Mouse (Mus musculus): ENCODE measurements around the gene Mvb12b. TPM values are rescaled to one million over a fixed set of nuclear protein-coding genes. Genes with fewer than 3 reads are reported as not detected.
A peak's percentile ranks its signal among the peaks of the same experiment; 100 is the strongest.

The Mvb12b gene
- polyA plus RNA-seq, 1 experiment from 2014 or later = 78.1 TPM

GRCm38 (mm10) chr2:33801336-33801735 is 86.4 kb downstream of the Mvb12b start:
- no peaks in the 10 kb centered on the region for H3K9me3 ChIP-seq (ENCODE audit: control insufficient read depth, low read length)
- H3K4me1 ChIP-seq (replicated peaks; ENCODE audit: control insufficient read depth, insufficient read depth, low read length) = peaks cover 12% of the 10 kb centered on the region
- no peak overlapping the region for H3K4me2 ChIP-seq (ENCODE audit: low read length)
- peaks cover 5% of the 10 kb centered on the region; the same call in 1 of the 2 replicates for H3K36me3 ChIP-seq (ENCODE audit: control insufficient read depth, insufficient read depth)
- H3K4me3 ChIP-seq (replicated peaks; ENCODE audit: low read length) = no peak overlapping the region
- no peaks in the 10 kb centered on the region for H3K27me3 ChIP-seq (replicated peaks; ENCODE audit: control insufficient read depth, insufficient read depth, low read length)
- WGBS = 86% methylated on average over 8 of the region's 8 CpGs
- no peak overlapping the region for H3K9ac ChIP-seq (replicated peaks; ENCODE audit: low read depth, low read length)
- no peak overlapping the region for H3K27ac ChIP-seq (ENCODE audit: low read length)
- no peak for ATAC-seq

GRCm38 (mm10) chr2:33800221-33800620 is 87.5 kb downstream of the Mvb12b start:
- 89% methylated on average over 6 of the region's 6 CpGs for WGBS
- H3K4me1 ChIP-seq (replicated peaks; ENCODE audit: control insufficient read depth, insufficient read depth, low read length) = peaks cover 23% of the 10 kb centered on the region
- no peak overlapping the region for H3K9ac ChIP-seq (replicated peaks; ENCODE audit: low read depth, low read length)

GRCm38 (mm10) chr2:33795716-33796472 is 91.9 kb downstream of the Mvb12b start:
- Histone ChIP-seq H3K4me2 (ENCODE audit: low read length) (no peak overlapping the region), H3K27ac (ENCODE audit: low read length) (peak overlapping the region; percentile 82), H3K4me3 (replicated peaks; ENCODE audit: low read length) (no peak overlapping the region), H3K4me1 (replicated peaks; ENCODE audit: control insufficient read depth, insufficient read depth, low read length) (peaks cover 48% of the 10 kb centered on the region), H3K9ac (replicated peaks; ENCODE audit: low read depth, low read length) (peak overlapping the region; percentile 24), H3K9me3 (ENCODE audit: control insufficient read depth, low read length) (no peaks in the 10 kb centered on the region), H3K27me3 (replicated peaks; ENCODE audit: control insufficient read depth, insufficient read depth, low read length) (no peaks in the 10 kb centered on the region), H3K36me3 (ENCODE audit: control insufficient read depth, insufficient read depth) (0 out of 2 replicates have a peak, but pooled peaks cover 2% of the 10 kb centered on the region)
- WGBS = 26% methylated on average over 15 of the region's 15 CpGs
- peak; percentile 14 for ATAC-seq

More at GRCm38 (mm10) chr2:33800221-33800620, 87.5 kb downstream of the Mvb12b start:
- no peak overlapping the region for H3K4me2 ChIP-seq (ENCODE audit: low read length)
- no peaks in the 10 kb centered on the region for H3K9me3 ChIP-seq (ENCODE audit: control insufficient read depth, low read length)
- peaks cover 5% of the 10 kb centered on the region; the same call in 1 of the 2 replicates for H3K36me3 ChIP-seq (ENCODE audit: control insufficient read depth, insufficient read depth)
- H3K4me3 ChIP-seq (replicated peaks; ENCODE audit: low read length) = no peak overlapping the region
- no peak for ATAC-seq
- H3K27me3 ChIP-seq (replicated peaks; ENCODE audit: control insufficient read depth, insufficient read depth, low read length) = no peaks in the 10 kb centered on the region
- no peak overlapping the region for H3K27ac ChIP-seq (ENCODE audit: low read length)

- Histone ChIP-seq H3K9me3 (ENCODE audit: control insufficient read depth, low read length) (no peaks in the 10 kb centered on the region), H3K27me3 (replicated peaks; ENCODE audit: control insufficient read depth, insufficient read depth, low read length) (no peaks in the 10 kb centered on the region), H3K9ac (replicated peaks; ENCODE audit: low read depth, low read length) (peak overlapping the region; percentile 24; the same call in 1 of the 2 replicates), H3K4me1 (replicated peaks; ENCODE audit: control insufficient read depth, insufficient read depth, low read length) (peaks cover 50% of the 10 kb centered on the region), H3K4me2 (ENCODE audit: low read length) (0 out of 2 replicates have a peak overlapping the region, but pooled peaks have one; percentile 14), H3K4me3 (replicated peaks; ENCODE audit: low read length) (no peak overlapping the region), H3K27ac (ENCODE audit: low read length) (peak overlapping the region; percentile 82), H3K36me3 (ENCODE audit: control insufficient read depth, insufficient read depth) (no peaks in the 10 kb centered on the region)
- ATAC-seq = peak; percentile 23
- WGBS = 71% methylated on average over 7 of the region's 7 CpGs
Observed at GRCm38 (mm10) chr2:33795001-33795580, 92.7 kb downstream of the Mvb12b start.

- Histone ChIP-seq H3K4me2 (ENCODE audit: low read length) (no peak overlapping the region), H3K9ac (replicated peaks; ENCODE audit: low read depth, low read length) (no peak overlapping the region; the same call in 1 of the 2 replicates), H3K4me3 (replicated peaks; ENCODE audit: low read length) (no peak overlapping the region), H3K27ac (ENCODE audit: low read length) (peak overlapping the region; percentile 82), H3K4me1 (replicated peaks; ENCODE audit: control insufficient read depth, insufficient read depth, low read length) (peaks cover 55% of the 10 kb centered on the region), H3K27me3 (replicated peaks; ENCODE audit: control insufficient read depth, insufficient read depth, low read length) (no peaks in the 10 kb centered on the region), H3K36me3 (ENCODE audit: control insufficient read depth, insufficient read depth) (no peaks in the 10 kb centered on the region), H3K9me3 (ENCODE audit: control insufficient read depth, low read length) (no peaks in the 10 kb centered on the region)
- WGBS = 40% methylated on average over 9 of the region's 9 CpGs
- peak; percentile 54 for ATAC-seq
Observed at GRCm38 (mm10) chr2:33794483-33794882, 93.3 kb downstream of the Mvb12b start.

GRCm38 (mm10) chr2:33790301-33790700 is 97.4 kb downstream of the Mvb12b start:
- no peak overlapping the region for H3K4me3 ChIP-seq (replicated peaks; ENCODE audit: low read length)
- H3K4me1 ChIP-seq (replicated peaks; ENCODE audit: control insufficient read depth, insufficient read depth, low read length) = peaks cover 65% of the 10 kb centered on the region
- H3K27me3 ChIP-seq (replicated peaks; ENCODE audit: control insufficient read depth, insufficient read depth, low read length) = no peaks in the 10 kb centered on the region
- H3K9me3 ChIP-seq (ENCODE audit: control insufficient read depth, low read length) = no peaks in the 10 kb centered on the region
- no peak for ATAC-seq
- no peak overlapping the region for H3K4me2 ChIP-seq (ENCODE audit: low read length)
- no peaks in the 10 kb centered on the region for H3K36me3 ChIP-seq (ENCODE audit: control insufficient read depth, insufficient read depth)
- no peak overlapping the region for H3K9ac ChIP-seq (replicated peaks; ENCODE audit: low read depth, low read length)
- WGBS = 25% methylated on average over 5 of the region's 5 CpGs
- peak overlapping the region; percentile 83 for H3K27ac ChIP-seq (ENCODE audit: low read length)

- no peak overlapping the region for H3K9ac ChIP-seq (replicated peaks; ENCODE audit: low read depth, low read length)
- peaks cover 63% of the 10 kb centered on the region for H3K4me1 ChIP-seq (replicated peaks; ENCODE audit: control insufficient read depth, insufficient read depth, low read length)
- H3K4me3 ChIP-seq (replicated peaks; ENCODE audit: low read length) = no peak overlapping the region
- no peaks in the 10 kb centered on the region for H3K27me3 ChIP-seq (replicated peaks; ENCODE audit: control insufficient read depth, insufficient read depth, low read length)
- no peak overlapping the region for H3K4me2 ChIP-seq (ENCODE audit: low read length)
- ATAC-seq = no peak
- H3K27ac ChIP-seq (ENCODE audit: low read length) = peak overlapping the region; percentile 83
- WGBS = 22% methylated on average over 9 of the region's 9 CpGs
- no peaks in the 10 kb centered on the region for H3K9me3 ChIP-seq (ENCODE audit: control insufficient read depth, low read length)
- H3K36me3 ChIP-seq (ENCODE audit: control insufficient read depth, insufficient read depth) = no peaks in the 10 kb centered on the region
Observed at GRCm38 (mm10) chr2:33789732-33790131, 98.0 kb downstream of the Mvb12b start.

GRCm38 (mm10) chr2:33789279-33789678 is 98.5 kb downstream of the Mvb12b start:
- peak; percentile 73 for ATAC-seq

GRCm38 (mm10) chr2:33788851-33789250 is 98.9 kb downstream of the Mvb12b start:
- peak; percentile 57 for ATAC-seq

More at GRCm38 (mm10) chr2:33789279-33789678, 98.5 kb downstream of the Mvb12b start:
- H3K4me1 ChIP-seq (replicated peaks; ENCODE audit: control insufficient read depth, insufficient read depth, low read length) = peaks cover 61% of the 10 kb centered on the region
- H3K9me3 ChIP-seq (ENCODE audit: control insufficient read depth, low read length) = no peaks in the 10 kb centered on the region
- no peak overlapping the region for H3K9ac ChIP-seq (replicated peaks; ENCODE audit: low read depth, low read length)
- H3K4me3 ChIP-seq (replicated peaks; ENCODE audit: low read length) = no peak overlapping the region
- no peaks in the 10 kb centered on the region for H3K27me3 ChIP-seq (replicated peaks; ENCODE audit: control insufficient read depth, insufficient read depth, low read length)
- H3K36me3 ChIP-seq (ENCODE audit: control insufficient read depth, insufficient read depth) = no peaks in the 10 kb centered on the region
- H3K27ac ChIP-seq (ENCODE audit: low read length) = peak overlapping the region; percentile 83
- no peak overlapping the region for H3K4me2 ChIP-seq (ENCODE audit: low read length)
- 12% methylated on average over 6 of the region's 6 CpGs for WGBS

More at GRCm38 (mm10) chr2:33788851-33789250, 98.9 kb downstream of the Mvb12b start:
- Histone ChIP-seq H3K4me2 (ENCODE audit: low read length) (no peak overlapping the region), H3K27ac (ENCODE audit: low read length) (0 out of 2 replicates have a peak overlapping the region, but pooled peaks have one; percentile 44), H3K27me3 (replicated peaks; ENCODE audit: control insufficient read depth, insufficient read depth, low read length) (no peaks in the 10 kb centered on the region), H3K9me3 (ENCODE audit: control insufficient read depth, low read length) (no peaks in the 10 kb centered on the region), H3K4me1 (replicated peaks; ENCODE audit: control insufficient read depth, insufficient read depth, low read length) (peaks cover 59% of the 10 kb centered on the region), H3K9ac (replicated peaks; ENCODE audit: low read depth, low read length) (no peak overlapping the region), H3K36me3 (ENCODE audit: control insufficient read depth, insufficient read depth) (no peaks in the 10 kb centered on the region), H3K4me3 (replicated peaks; ENCODE audit: low read length) (no peak overlapping the region)
- WGBS = 22% methylated on average over 7 of the region's 7 CpGs
